Mouse (Mus musculus) olfactory bulb, adult 2 months (tissue): ENCODE data around the gene Foxp1.

Experiments used
- CTCF ChIP-seq: fragments of 200-500 bp; IDR thresholded peaks from 2 replicates; pipeline ENCODE4 v1.5.1; 2012; ENCODE audit warnings: low read depth, mild to moderate bottlenecking, low read length, moderate library complexity; ENCODE audit not compliant: insufficient read depth
- POLR2A ChIP-seq: fragments of 200-500 bp; IDR thresholded peaks from 2 replicates; pipeline ENCODE4 v1.6.1; 2012; ENCODE audit warnings: mild to moderate bottlenecking, low read depth, low read length, moderate library complexity; ENCODE audit not compliant: insufficient read depth

- TF ChIP-seq POLR2A = no peak
- no peak for TF ChIP-seq CTCF
These were observed 472.1 kb downstream of the Foxp1 start for GRCm38 (mm10) chr6:99050288-99051006.
